Mouse (Mus musculus) stomach, embryonic 16.5 days (tissue): ENCODE measurements at regions not wholly inside any gene's neighbourhood (a gene's known extent, or its start where the extent isn't known, plus 50 kb on each side); places are given as distances from the start of the nearest gene placed in this dataset.

Experiments used
- ATAC-seq: fragments of 200-750 bp; cut with Nextera tagmentation; 2 replicates; pipeline ENCODE4 v1.8.0; 2017; ENCODE audit warnings: moderate number of reproducible peaks, moderate TSS enrichment; ENCODE audit not compliant: insufficient read depth, low FRiP score
- H3K27ac ChIP-seq: fragments of 300-500 bp; sonication (generic); 2 replicates; pipeline ENCODE4 v1.5.1; 2014; ENCODE audit warnings: low read length
- H3K27me3 ChIP-seq: fragments of 300-500 bp; sonication (generic); 2 replicates; pipeline ENCODE4 v1.6.1; 2014; ENCODE audit warnings: low read length, control low read depth, mixed read lengths; ENCODE audit not compliant: control insufficient read depth, insufficient read depth
- H3K36me3 ChIP-seq: fragments of 300-500 bp; sonication (generic); 2 replicates; pipeline ENCODE4 v1.6.1; 2014; ENCODE audit warnings: low read length; ENCODE audit not compliant: control insufficient read depth, insufficient read depth
- H3K4me1 ChIP-seq: fragments of 300-500 bp; sonication (generic); 2 replicates; pipeline ENCODE4 v1.6.1; 2014; ENCODE audit warnings: low read length, control low read depth, mixed read lengths; ENCODE audit not compliant: control insufficient read depth, insufficient read depth
- H3K4me2 ChIP-seq: fragments of 300-500 bp; sonication (generic); 2 replicates; pipeline ENCODE4 v1.6.1; 2014; ENCODE audit warnings: low read depth, low read length, mixed read lengths
- H3K4me3 ChIP-seq: fragments of 300-500 bp; sonication (generic); replicated peaks from 2 replicates; pipeline ENCODE4 v1.5.1; 2014; ENCODE audit warnings: mild to moderate bottlenecking, low read length
- H3K9ac ChIP-seq: fragments of 300-500 bp; sonication (generic); 2 replicates; pipeline ENCODE4 v1.6.1; 2014; ENCODE audit warnings: low read length
- H3K9me3 ChIP-seq: fragments of 300-500 bp; sonication (generic); replicated peaks from 2 replicates; pipeline ENCODE4 v1.6.1; 2016; ENCODE audit warnings: low read length, control low read depth; ENCODE audit not compliant: control insufficient read depth
- WGBS: fragments of 180-500 bp; shearing (Covaris S2); extraction: QIAGEN DNeasy Blood & Tissue Kit; methylation state at CpG from one replicate; pipeline ENCODE4 v1.1.7; 2014; 5-methylcytosine and 5-hydroxymethylcytosine counted together

- Histone ChIP-seq H3K9me3 (no peaks in the 10 kb centered on the region), H3K4me1 (no peaks in the 10 kb centered on the region), H3K27me3 (no peaks in the 10 kb centered on the region), H3K9ac (no peak overlapping the region), H3K36me3 (no peaks in the 10 kb centered on the region), H3K4me3 (no peak overlapping the region), H3K4me2 (no peak overlapping the region), H3K27ac (no peak overlapping the region)
- no peak for ATAC-seq
- WGBS: 63% methylated on average over 7 of the region's 7 CpGs
These were observed 1342.3 kb upstream of the Flrt2 start for GRCm38 (mm10) chr12:94349623-94350156.

GRCm38 (mm10) chr12:94364269-94364668 is 1327.8 kb upstream of the Flrt2 start:
- Histone ChIP-seq H3K27ac (no peak overlapping the region), H3K27me3 (no peaks in the 10 kb centered on the region), H3K9me3 (no peaks in the 10 kb centered on the region), H3K36me3 (no peaks in the 10 kb centered on the region), H3K4me2 (no peak overlapping the region), H3K4me3 (no peak overlapping the region), H3K9ac (no peak overlapping the region), H3K4me1 (no peaks in the 10 kb centered on the region)
- no peak for ATAC-seq
- 48% methylated on average over 6 of the region's 6 CpGs for WGBS

GRCm38 (mm10) chr12:94399991-94400390 is 1292.0 kb upstream of the Flrt2 start:
- no peak for ATAC-seq
- Histone ChIP-seq H3K9ac (no peak overlapping the region), H3K27me3 (no peaks in the 10 kb centered on the region), H3K36me3 (no peaks in the 10 kb centered on the region), H3K4me1 (no peaks in the 10 kb centered on the region), H3K4me2 (no peak overlapping the region), H3K9me3 (no peaks in the 10 kb centered on the region), H3K27ac (no peak overlapping the region), H3K4me3 (no peak overlapping the region)
- whole genome bisulfite sequencing: 45% methylated on average over 2 of the region's 2 CpGs

GRCm38 (mm10) chr12:94420918-94421317 is 1271.1 kb upstream of the Flrt2 start:
- no peak; the same call in 1 of the 2 replicates for ATAC-seq
- Histone ChIP-seq H3K36me3 (no peaks in the 10 kb centered on the region), H3K9me3 (no peaks in the 10 kb centered on the region), H3K27ac (no peak overlapping the region), H3K4me2 (no peak overlapping the region), H3K4me3 (no peak overlapping the region), H3K9ac (no peak overlapping the region), H3K27me3 (no peaks in the 10 kb centered on the region), H3K4me1 (no peaks in the 10 kb centered on the region)
- 36% methylated on average over 5 of the region's 5 CpGs for WGBS

GRCm38 (mm10) chr12:94421743-94422142 is 1270.3 kb upstream of the Flrt2 start:
- Histone ChIP-seq H3K9ac (no peak overlapping the region), H3K9me3 (no peaks in the 10 kb centered on the region), H3K36me3 (no peaks in the 10 kb centered on the region), H3K27ac (no peak overlapping the region), H3K27me3 (no peaks in the 10 kb centered on the region), H3K4me2 (no peak overlapping the region), H3K4me3 (no peak overlapping the region), H3K4me1 (no peaks in the 10 kb centered on the region)
- WGBS: 57% methylated on average over 3 of the region's 3 CpGs
- no peak for ATAC-seq

- H3K36me3 ChIP-seq: no peaks in the 10 kb centered on the region
- H3K4me1 ChIP-seq: no peaks in the 10 kb centered on the region
- ATAC-seq: no peak
- no peak overlapping the region for H3K4me2 ChIP-seq
- H3K4me3 ChIP-seq: no peak overlapping the region
- WGBS: 24% methylated on average over 3 of the region's 3 CpGs
- H3K27me3 ChIP-seq: no peaks in the 10 kb centered on the region
- H3K27ac ChIP-seq: no peak overlapping the region
- H3K9me3 ChIP-seq: no peaks in the 10 kb centered on the region
- H3K9ac ChIP-seq: no peak overlapping the region
These were observed 1267.6 kb upstream of the Flrt2 start for GRCm38 (mm10) chr12:94424340-94424981.

GRCm38 (mm10) chr12:94449517-94449916 is 1242.5 kb upstream of the Flrt2 start:
- H3K27ac ChIP-seq: no peak overlapping the region
- no peaks in the 10 kb centered on the region for H3K36me3 ChIP-seq
- no peak overlapping the region for H3K4me2 ChIP-seq
- no peak overlapping the region for H3K4me3 ChIP-seq
- H3K9me3 ChIP-seq: no peaks in the 10 kb centered on the region
- no peak overlapping the region for H3K9ac ChIP-seq
- WGBS: 83% methylated on average over 1 of the region's 1 CpGs
- no peak for ATAC-seq
- H3K27me3 ChIP-seq: no peaks in the 10 kb centered on the region
- H3K4me1 ChIP-seq: no peaks in the 10 kb centered on the region

- 34% methylated on average over 2 of the region's 2 CpGs for WGBS
- no peaks in the 10 kb centered on the region for H3K4me1 ChIP-seq
- no peak overlapping the region for H3K4me2 ChIP-seq
- H3K9me3 ChIP-seq: no peaks in the 10 kb centered on the region
- H3K9ac ChIP-seq: no peak overlapping the region
- ATAC-seq: no peak
- no peaks in the 10 kb centered on the region for H3K27me3 ChIP-seq
- no peak overlapping the region for H3K27ac ChIP-seq
- H3K36me3 ChIP-seq: no peaks in the 10 kb centered on the region
- H3K4me3 ChIP-seq: no peak overlapping the region
These were observed 1224.0 kb upstream of the Flrt2 start for GRCm38 (mm10) chr12:94468027-94468426.

GRCm38 (mm10) chr12:94468609-94469008 is 1223.4 kb upstream of the Flrt2 start:
- H3K9me3 ChIP-seq: no peaks in the 10 kb centered on the region
- WGBS: 67% methylated on average over 3 of the region's 3 CpGs
- no peak overlapping the region for H3K27ac ChIP-seq

More at GRCm38 (mm10) chr12:94468609-94469008, 1223.4 kb upstream of the Flrt2 start:
- H3K4me2 ChIP-seq: no peak overlapping the region
- no peak overlapping the region for H3K9ac ChIP-seq
- H3K4me1 ChIP-seq: no peaks in the 10 kb centered on the region
- no peaks in the 10 kb centered on the region for H3K36me3 ChIP-seq
- no peak overlapping the region for H3K4me3 ChIP-seq
- H3K27me3 ChIP-seq: no peaks in the 10 kb centered on the region
- ATAC-seq: no peak
